8 mouse cellular contexts compared by ENCODE assay signal in the genomic region with DNA sequence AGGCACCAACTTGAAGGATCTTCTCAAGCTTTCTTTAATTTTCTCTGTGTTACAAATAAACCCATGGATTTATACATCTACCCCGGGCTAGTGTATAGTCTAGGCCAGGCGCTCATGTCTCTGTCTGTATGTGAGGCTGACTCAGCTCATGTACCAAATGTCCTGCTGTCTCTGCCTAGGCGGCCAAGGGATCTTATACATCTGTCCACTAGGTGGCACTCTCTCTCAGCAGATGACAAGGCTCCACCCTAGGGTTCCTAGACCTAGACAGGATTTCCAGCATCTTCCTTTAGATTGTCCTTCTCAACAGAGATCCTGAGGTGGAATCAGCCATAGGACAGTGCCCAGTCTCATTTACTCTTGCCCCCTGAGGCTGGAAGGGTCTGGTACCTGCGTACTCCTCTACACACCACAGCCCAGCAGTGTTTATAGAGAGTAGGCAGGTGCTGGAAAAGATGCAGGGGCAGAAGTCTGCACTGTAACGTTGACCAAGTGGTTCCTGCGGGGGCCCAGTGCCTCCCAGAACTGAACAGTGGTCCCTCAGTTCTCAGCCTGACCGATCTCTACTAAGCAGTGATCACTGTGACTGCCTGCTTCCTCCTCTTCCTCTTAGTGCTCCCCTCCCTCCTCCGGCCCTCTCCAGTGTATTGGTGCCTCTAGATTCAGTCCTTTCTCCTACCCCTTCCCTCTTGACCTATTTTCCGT. TPM values are rescaled to one million over a fixed set of nuclear protein-coding genes. Genes with fewer than 3 reads are reported as not detected.
DNase-seq lines count a peak whose midpoint lies in the region; ATAC-seq and TF ChIP-seq lines count a peak whose summit lies in the region.

No protein-coding gene starts in this region.

- H3K27ac ChIP-seq in bone marrow, adult 2 months (ENCODE audit: control insufficient read depth, insufficient read depth, low read depth, low read length, poor library complexity) = no peak overlapping the region
- H3K27ac ChIP-seq in embryonic fibroblast, embryonic 13.5 days (ENCODE audit: insufficient read depth, low read length) = no peak overlapping the region
- H3K27ac ChIP-seq in heart, embryonic 13.5 days (replicated peaks) = no peak overlapping the region
- no peak overlapping the region for H3K27ac ChIP-seq in kidney, embryonic 16.5 days (ENCODE audit: low read length)
- H3K27ac ChIP-seq in limb, embryonic 15.5 days = no peak overlapping the region

- no peaks in the 10 kb centered on the region for H3K9me3 ChIP-seq in heart, embryonic 13.5 days
- no peaks in the 10 kb centered on the region for H3K9me3 ChIP-seq in kidney, embryonic 16.5 days (ENCODE audit: low read length)
- H3K9me3 ChIP-seq in limb, embryonic 15.5 days = no peaks in the 10 kb centered on the region

- no peaks in the 10 kb centered on the region for H3K27me3 ChIP-seq in heart, embryonic 13.5 days (replicated peaks)
- H3K27me3 ChIP-seq in kidney, embryonic 16.5 days (ENCODE audit: insufficient read depth, low read length) = no peaks in the 10 kb centered on the region
- H3K27me3 ChIP-seq in limb, embryonic 15.5 days = no peaks in the 10 kb centered on the region

- no peaks in the 10 kb centered on the region for H3K4me1 ChIP-seq in bone marrow, adult 2 months (ENCODE audit: control insufficient read depth, insufficient read depth, low read length)
- no peaks in the 10 kb centered on the region for H3K4me1 ChIP-seq in embryonic fibroblast, embryonic 13.5 days (ENCODE audit: control insufficient read depth, insufficient read depth, low read length)
- H3K4me1 ChIP-seq in heart, embryonic 13.5 days = peaks cover 8% of the 10 kb centered on the region; the same call in 1 of the 2 replicates
- H3K4me1 ChIP-seq in kidney, embryonic 16.5 days (ENCODE audit: insufficient read depth, low read length) = no peaks in the 10 kb centered on the region
- H3K4me1 ChIP-seq in limb, embryonic 15.5 days = 0 out of 2 replicates have a peak, but pooled peaks cover 3% of the 10 kb centered on the region

- no peak overlapping the region for H3K9ac ChIP-seq in heart, embryonic 13.5 days
- H3K9ac ChIP-seq in kidney, embryonic 16.5 days (replicated peaks; ENCODE audit: low read length) = no peak overlapping the region
- H3K9ac ChIP-seq in limb, embryonic 15.5 days = no peak overlapping the region

- TF ChIP-seq CTCF in bone marrow, adult 2 months (IDR thresholded peaks at IDR 0.05; ENCODE audit: control insufficient read depth, insufficient read depth, low read length) = peak; percentile 86
- peak; percentile 78; the same call in 1 of the 2 replicates for TF ChIP-seq CTCF in embryonic fibroblast, embryonic 13.5 days (IDR thresholded peaks at IDR 0.05; ENCODE audit: borderline replicate concordance, insufficient read depth, low read length)

- no peak overlapping the region for H3K4me3 ChIP-seq in bone marrow, adult 2 months (replicated peaks; ENCODE audit: control insufficient read depth, low read depth, low read length)
- H3K4me3 ChIP-seq in embryonic fibroblast, embryonic 13.5 days (ENCODE audit: insufficient read depth, low read length) = no peak overlapping the region
- H3K4me3 ChIP-seq in heart, embryonic 13.5 days = no peak overlapping the region
- H3K4me3 ChIP-seq in kidney, embryonic 16.5 days (ENCODE audit: low read length) = no peak overlapping the region
- no peak overlapping the region for H3K4me3 ChIP-seq in limb, embryonic 15.5 days

- 55% methylated on average over 9 of the region's 9 CpGs for WGBS in bone marrow, adult 2 months
- 62% methylated on average over 9 of the region's 9 CpGs for WGBS in heart, embryonic 13.5 days
- 66% methylated on average over 9 of the region's 9 CpGs for WGBS in kidney, embryonic 16.5 days
- 64% methylated on average over 9 of the region's 9 CpGs for WGBS in limb, embryonic 15.5 days

- no peak for TF ChIP-seq POLR2A in bone marrow, adult 2 months (IDR thresholded peaks at IDR 0.05; ENCODE audit: borderline replicate concordance, control insufficient read depth, low read depth, low read length)
- TF ChIP-seq POLR2A in embryonic fibroblast, embryonic 13.5 days (IDR thresholded peaks at IDR 0.05; ENCODE audit: low read depth, low read length) = no peak

- peak; percentile 56; the same call in 1 of the 2 replicates for ATAC-seq in heart, embryonic 13.5 days (ENCODE audit: extremely low read depth, insufficient number of reproducible peaks, low FRiP score, low TSS enrichment)
- ATAC-seq in kidney, embryonic 16.5 days (ENCODE audit: low FRiP score, low TSS enrichment) = peak; percentile 69
- peak; percentile 64; the same call in 1 of the 2 replicates for ATAC-seq in limb, embryonic 15.5 days (ENCODE audit: insufficient number of reproducible peaks, low FRiP score, low TSS enrichment, low read depth)
- peak; percentile 78; the same call in 1 of the 2 replicates for ATAC-seq in monocyte, adult 5-6 weeks (replicated peaks; ENCODE audit: insufficient number of reproducible peaks, low FRiP score, low TSS enrichment, poor library complexity, severe bottlenecking)

- DNase-seq in CD4-positive helper T cell, adult 2 months (ENCODE audit: low read depth, low spot score) = peak; percentile 73
- peak; percentile 60 to 78 for DNase-seq in spleen, postnatal 4 days (ENCODE audit: low spot score in 2 of 2)

- H3K4me2 ChIP-seq in heart, embryonic 13.5 days = no peak overlapping the region
- no peak overlapping the region for H3K4me2 ChIP-seq in kidney, embryonic 16.5 days (replicated peaks; ENCODE audit: low read depth, low read length)
- no peak overlapping the region for H3K4me2 ChIP-seq in limb, embryonic 15.5 days

- peaks cover 30% of the 10 kb centered on the region for H3K36me3 ChIP-seq in heart, embryonic 13.5 days
- H3K36me3 ChIP-seq in kidney, embryonic 16.5 days (ENCODE audit: insufficient read depth, low read length) = peaks cover 11% of the 10 kb centered on the region
- peaks cover 37% of the 10 kb centered on the region for H3K36me3 ChIP-seq in limb, embryonic 15.5 days

RNA-seq across cellular contexts. Expression of a gene that starts 31.3 kb away (rescaled TPM):
- 4.8 and 6.0 TPM in 2 replicates for polyA plus RNA-seq in bone marrow, adult 2 months (2011; ENCODE audit: insufficient read depth, insufficient read length, low replicate concordance, missing spikeins)
- polyA plus RNA-seq in embryonic fibroblast, embryonic 13.5 days (2011; ENCODE audit: insufficient read length, low read depth, missing spikeins) = 11.4 TPM in 2 replicates
- polyA plus RNA-seq in heart, embryonic 13.5 days (2015; fragmentation: Nextera tagmentation; extraction: Ambion mirVana) = 33.4 and 36.2 TPM in 2 replicates
- 54.1 and 57.4 TPM in 2 replicates for polyA plus RNA-seq in kidney, embryonic 16.5 days (2015; fragmentation: Nextera tagmentation; extraction: Ambion mirVana)
- 58.9 and 64.4 TPM in 2 replicates for polyA plus RNA-seq in limb, embryonic 15.5 days (2015; fragmentation: Nextera tagmentation; extraction: Ambion mirVana)
- 2.7 to 6.5 TPM (median 4.1 TPM) in 3 replicates for total RNA-seq in monocyte, adult 5-6 weeks (2017)

RNA-seq across cellular contexts. Expression of a gene that starts 36.9 kb away (rescaled TPM):
- polyA plus RNA-seq in bone marrow, adult 2 months (2011; ENCODE audit: insufficient read depth, insufficient read length, low replicate concordance, missing spikeins) = 3.9 and 6.3 TPM in 2 replicates
- polyA plus RNA-seq in embryonic fibroblast, embryonic 13.5 days (2011; ENCODE audit: insufficient read length, low read depth, missing spikeins) = 52.0 and 53.6 TPM in 2 replicates
- polyA plus RNA-seq in heart, embryonic 13.5 days (2015; fragmentation: Nextera tagmentation; extraction: Ambion mirVana) = 9.2 and 13.6 TPM in 2 replicates
- polyA plus RNA-seq in kidney, embryonic 16.5 days (2015; fragmentation: Nextera tagmentation; extraction: Ambion mirVana) = 13.3 and 14.1 TPM in 2 replicates
- polyA plus RNA-seq in limb, embryonic 15.5 days (2015; fragmentation: Nextera tagmentation; extraction: Ambion mirVana) = 39.4 and 56.1 TPM in 2 replicates
- 0.43 to 4.3 TPM (median 1.2 TPM) in 3 replicates for total RNA-seq in monocyte, adult 5-6 weeks (2017)
